Mouse (Mus musculus) embryonic facial prominence, embryonic 11.5 days (tissue): Measurements from ENCODE around the gene Des. TPM values are rescaled to one million over a fixed set of nuclear protein-coding genes. Genes with fewer than 3 reads are reported as not detected.

ENCODE experiments used
- ATAC-seq: fragments of 200-750 bp; cut with Nextera tagmentation; replicated peaks from 2 replicates; pipeline ENCODE4 v1.8.0; 2017; ENCODE audit warnings: low read depth; ENCODE audit not compliant: insufficient number of reproducible peaks, low FRiP score, low TSS enrichment
- DNase-seq: peaks from one replicate; pipeline ENCODE4 v3.0.0-alpha.2; 2015; ENCODE audit warnings: low spot score
- H3K27ac ChIP-seq: fragments of 300-500 bp; sonication (generic); replicated peaks from 2 replicates; pipeline ENCODE4 v1.5.1; 2014; ENCODE audit warnings: mild to moderate bottlenecking, low read depth, low read length, control low read depth
- H3K27me3 ChIP-seq: fragments of 300-500 bp; sonication (generic); 2 replicates; pipeline ENCODE4 v1.6.1; 2014; ENCODE audit warnings: mild to moderate bottlenecking, low read length, moderate library complexity, mixed read lengths; ENCODE audit not compliant: control insufficient read depth, insufficient read depth
- H3K36me3 ChIP-seq: fragments of 300-500 bp; sonication (generic); replicated peaks from 2 replicates; pipeline ENCODE4 v1.6.1; 2014; ENCODE audit warnings: low read depth, mild to moderate bottlenecking, low read length, moderate library complexity, mixed read lengths; ENCODE audit not compliant: control insufficient read depth, insufficient read depth
- H3K4me1 ChIP-seq: fragments of 300-500 bp; sonication (generic); 2 replicates; pipeline ENCODE4 v1.6.1; 2014; ENCODE audit warnings: low read length, mixed read lengths; ENCODE audit not compliant: control insufficient read depth, insufficient read depth
- H3K4me2 ChIP-seq: fragments of 300-500 bp; sonication (generic); 2 replicates; pipeline ENCODE4 v1.6.1; 2014; ENCODE audit warnings: low read depth, mild to moderate bottlenecking, control low read depth, low read length, moderate library complexity
- H3K4me3 ChIP-seq: fragments of 300-500 bp; sonication (generic); 2 replicates; pipeline ENCODE4 v1.5.1; 2014; ENCODE audit warnings: low read depth, low read length, control low read depth
- H3K9ac ChIP-seq: fragments of 300-500 bp; sonication (generic); replicated peaks from 2 replicates; pipeline ENCODE4 v1.6.1; 2014; ENCODE audit warnings: mild to moderate bottlenecking, control low read depth, low read length
- H3K9me3 ChIP-seq: fragments of 300-500 bp; sonication (generic); replicated peaks from 2 replicates; pipeline ENCODE4 v1.6.1; 2016; ENCODE audit warnings: mild to moderate bottlenecking, low read length, inconsistent platforms, mixed read lengths; ENCODE audit not compliant: control insufficient read depth
- WGBS: fragments of 180-500 bp; shearing (Covaris S2); extraction: QIAGEN DNeasy Blood & Tissue Kit; methylation state at CpG from one replicate; pipeline ENCODE4 v1.1.7; 2014; 5-methylcytosine and 5-hydroxymethylcytosine counted together
- polyA plus RNA-seq: library from polyadenylated mRNA; unstranded; fragments of >200 nt; fragmentation: Nextera tagmentation; extraction: Ambion mirVana; gene quantifications from 2 replicates; pipeline ENCODE4 v1.2.1, GENCODE M21; 2014

Gene Des
- polyA plus RNA-seq, 1 experiment from 2014 or later = 9.9 TPM

DNA sequence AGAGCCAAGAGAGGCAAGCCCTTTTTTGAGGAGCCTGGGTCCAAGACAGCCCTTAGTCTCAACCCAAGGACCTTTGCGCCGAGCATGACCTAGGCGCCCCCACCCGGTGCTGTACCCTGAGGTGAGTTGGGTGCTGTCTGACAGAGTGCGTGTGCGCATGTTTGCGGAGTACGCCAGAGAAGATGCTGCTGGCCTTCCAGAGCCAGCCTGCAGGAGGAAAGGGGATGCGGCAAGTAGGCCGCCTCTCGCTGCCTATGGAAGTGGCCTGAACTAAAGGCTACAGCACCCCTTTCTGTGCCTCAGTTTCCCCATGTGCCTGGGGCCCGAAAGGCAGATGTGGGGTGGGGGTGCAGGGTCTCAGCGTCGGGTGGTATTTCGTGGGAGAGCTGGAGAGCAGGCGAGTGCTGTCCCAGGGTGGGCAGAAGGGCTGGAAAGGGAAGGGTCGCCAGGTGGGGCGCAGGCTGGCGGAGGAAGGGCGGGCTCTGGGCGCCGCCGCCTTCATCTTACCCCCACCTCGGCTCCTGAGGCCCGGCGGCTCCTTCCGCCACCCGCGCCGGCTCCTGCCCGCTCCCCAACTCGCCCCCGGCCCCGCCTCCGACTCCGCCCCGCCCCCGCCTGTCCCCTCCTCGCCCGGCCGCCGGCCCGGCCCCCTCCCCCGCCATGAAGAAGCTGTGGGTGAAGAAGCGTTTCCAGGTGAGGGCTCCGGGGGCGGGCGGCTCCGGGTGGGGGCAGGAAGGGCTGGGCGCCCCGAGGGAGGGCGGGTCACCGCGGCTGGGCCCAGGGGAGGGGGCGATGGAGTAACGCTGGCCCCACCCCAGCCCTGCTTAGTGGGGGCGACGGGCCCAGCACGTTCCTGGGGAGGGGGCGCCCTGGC lies 21.6 kb downstream of the Des start:
- ATAC-seq = 0 out of 2 replicates have a peak, but pooled peaks have one; percentile 45
- H3K9me3 ChIP-seq = no peaks in the 10 kb centered on the region
- WGBS = 2% methylated on average over 33 of the region's 60 CpGs
- peaks cover 5% of the 10 kb centered on the region for H3K4me1 ChIP-seq
- peak overlapping the region; percentile 82 for H3K4me3 ChIP-seq
- peak overlapping the region; percentile 62 for H3K27ac ChIP-seq
- peaks cover 1% of the 10 kb centered on the region; the same call in 1 of the 2 replicates for H3K27me3 ChIP-seq
- H3K4me2 ChIP-seq = peak overlapping the region; percentile 99
- DNase-seq = peak; percentile 71
- H3K9ac ChIP-seq = peak overlapping the region; percentile 69
- no peaks in the 10 kb centered on the region for H3K36me3 ChIP-seq

DNA sequence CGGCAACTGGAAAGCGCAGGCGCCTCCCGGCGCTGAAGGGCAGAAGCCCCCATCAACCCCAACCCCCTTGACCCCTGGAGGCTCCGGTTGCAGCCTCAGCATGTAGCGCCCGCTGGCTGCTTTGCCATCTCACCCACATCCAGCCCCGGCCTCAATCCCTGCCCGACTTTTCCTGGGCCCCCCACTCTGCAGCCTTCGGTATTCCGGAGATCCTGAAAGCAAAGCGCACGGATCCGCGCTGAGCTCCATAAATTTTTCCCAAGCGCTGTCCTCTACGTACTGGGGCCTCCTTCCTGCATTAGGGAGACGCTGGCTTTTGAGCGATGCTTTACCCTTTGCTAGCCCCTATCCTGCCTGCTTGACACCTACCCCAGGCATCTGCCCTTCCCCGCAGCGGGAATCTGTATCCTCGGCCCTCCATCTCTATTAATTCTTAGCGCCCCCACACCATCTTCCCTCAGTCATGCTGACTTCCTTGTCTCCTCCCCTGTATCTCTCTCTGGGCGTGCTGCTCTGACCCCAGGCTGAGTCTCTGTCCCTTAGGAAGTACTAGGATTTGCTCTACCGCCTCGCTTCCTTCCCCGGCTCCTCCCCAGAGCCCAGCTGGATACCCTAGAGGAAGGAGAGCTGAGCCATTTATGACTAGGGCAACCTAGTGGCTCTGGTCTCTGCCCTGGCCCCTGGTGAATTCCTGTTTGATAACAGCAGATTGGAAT lies 22.4 kb downstream of the Des start:
- Histone ChIP-seq H3K36me3 (no peaks in the 10 kb centered on the region), H3K4me3 (peak overlapping the region; percentile 82), H3K27ac (peak overlapping the region; percentile 62), H3K27me3 (peaks cover 9% of the 10 kb centered on the region), H3K9me3 (no peaks in the 10 kb centered on the region), H3K9ac (peak overlapping the region; percentile 69), H3K4me1 (peaks cover 5% of the 10 kb centered on the region), H3K4me2 (peak overlapping the region; percentile 99)
- peak; percentile 8; the same call in 1 of the 2 replicates for ATAC-seq
- peak; percentile 55 for DNase-seq
- WGBS = under 1% methylated on average over 22 of the region's 28 CpGs

DNA sequence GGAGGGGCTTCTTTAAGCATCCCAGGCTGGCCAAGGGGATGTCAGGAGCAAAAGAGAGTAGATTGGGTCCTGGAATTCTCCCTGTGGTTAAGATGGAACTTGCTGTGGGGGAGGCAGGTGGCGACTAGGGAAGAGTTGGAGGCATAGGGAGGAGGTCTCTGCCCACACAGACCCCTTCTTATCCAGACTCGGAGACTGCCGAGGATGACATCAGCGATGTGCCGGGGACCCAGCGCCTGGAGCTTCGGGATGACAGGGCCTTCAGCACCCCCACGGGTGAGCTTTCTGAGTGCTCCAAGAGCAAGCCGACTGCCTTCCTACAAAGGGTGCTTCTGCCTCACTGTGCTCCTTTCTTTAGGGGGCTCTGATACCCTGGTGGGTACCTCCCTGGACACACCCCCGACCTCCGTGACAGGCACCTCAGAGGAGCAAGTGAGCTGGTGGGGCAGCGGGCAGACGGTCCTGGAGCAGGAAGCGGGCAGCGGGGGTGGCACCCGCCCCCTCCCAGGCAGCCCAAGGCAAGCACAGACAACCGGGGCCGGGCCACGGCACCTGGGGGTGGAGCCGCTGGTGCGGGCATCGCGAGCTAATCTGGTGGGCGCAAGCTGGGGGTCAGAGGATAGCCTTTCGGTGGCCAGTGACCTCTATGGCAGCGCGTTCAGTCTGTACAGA lies 24.5 kb downstream of the Des start:
- Histone ChIP-seq H3K4me1 (peaks cover 14% of the 10 kb centered on the region), H3K36me3 (no peaks in the 10 kb centered on the region), H3K27me3 (peaks cover 24% of the 10 kb centered on the region), H3K9me3 (no peaks in the 10 kb centered on the region), H3K27ac (no peak overlapping the region), H3K9ac (no peak overlapping the region), H3K4me2 (no peak overlapping the region), H3K4me3 (no peak overlapping the region)
- DNase-seq = no peak
- ATAC-seq = no peak
- 82% methylated on average over 26 of the region's 27 CpGs for WGBS

DNA sequence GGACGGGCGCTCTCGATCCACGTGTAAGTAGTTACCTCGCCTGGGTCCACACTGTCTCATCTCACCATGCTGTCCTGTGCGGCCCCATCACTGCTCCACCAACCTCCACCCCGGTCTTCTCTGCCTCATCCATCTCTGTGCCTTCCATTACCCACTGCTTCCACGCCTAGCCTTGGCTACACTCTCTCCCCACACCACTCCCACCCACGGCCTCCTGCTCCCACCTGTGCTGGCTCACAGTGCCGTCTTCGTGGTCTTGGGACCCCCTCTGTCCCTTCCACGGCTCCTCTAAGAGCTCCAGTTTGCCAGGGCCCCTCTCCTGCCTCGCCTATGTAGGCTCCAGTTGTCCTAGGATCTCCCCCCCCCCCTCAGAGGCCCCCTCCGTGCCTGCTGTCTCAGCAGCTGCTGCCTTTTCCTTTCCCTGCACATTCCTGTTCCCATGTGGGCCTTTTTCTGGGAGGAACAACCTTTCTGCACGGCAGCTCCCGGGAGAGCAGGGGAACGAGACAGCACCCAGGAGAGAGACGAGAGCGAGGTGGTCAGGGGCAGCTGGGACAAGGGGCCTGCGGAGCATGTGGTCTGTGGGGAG lies 25.1 kb downstream of the Des start:
- Histone ChIP-seq H3K27ac (no peak overlapping the region), H3K9me3 (no peaks in the 10 kb centered on the region), H3K36me3 (no peaks in the 10 kb centered on the region), H3K27me3 (peaks cover 24% of the 10 kb centered on the region), H3K4me2 (no peak overlapping the region), H3K9ac (no peak overlapping the region), H3K4me3 (no peak overlapping the region), H3K4me1 (peaks cover 14% of the 10 kb centered on the region)
- WGBS = 67% methylated on average over 20 of the region's 20 CpGs
- no peak for DNase-seq
- no peak for ATAC-seq

DNA sequence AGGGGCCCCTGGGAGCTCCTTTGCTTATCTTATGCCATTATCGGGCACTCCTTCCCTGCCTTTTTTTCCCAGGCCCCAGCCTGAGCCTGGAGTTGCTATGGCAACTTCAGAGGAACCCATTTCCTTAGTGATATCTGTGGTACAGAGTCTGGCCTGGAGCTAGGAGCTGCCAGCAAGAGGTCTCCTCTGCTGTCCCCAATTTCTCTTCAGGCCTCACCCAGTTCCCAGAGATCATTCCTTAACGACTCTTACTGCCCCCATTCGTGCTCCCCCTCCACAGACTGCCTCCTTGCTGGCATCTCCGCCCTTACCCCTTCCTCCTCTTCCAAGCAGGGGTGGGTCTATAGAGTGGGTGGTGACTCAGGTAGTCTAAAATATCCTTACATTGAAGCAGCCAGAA lies 26.0 kb downstream of the Des start:
- Histone ChIP-seq H3K4me3 (no peak overlapping the region), H3K27me3 (peaks cover 24% of the 10 kb centered on the region), H3K9me3 (no peaks in the 10 kb centered on the region), H3K27ac (no peak overlapping the region), H3K4me2 (no peak overlapping the region), H3K4me1 (peaks cover 14% of the 10 kb centered on the region), H3K36me3 (no peaks in the 10 kb centered on the region), H3K9ac (no peak overlapping the region)
- ATAC-seq (no peak), DNase-seq (no peak)
- WGBS = 40% methylated on average over 4 of the region's 4 CpGs

DNA sequence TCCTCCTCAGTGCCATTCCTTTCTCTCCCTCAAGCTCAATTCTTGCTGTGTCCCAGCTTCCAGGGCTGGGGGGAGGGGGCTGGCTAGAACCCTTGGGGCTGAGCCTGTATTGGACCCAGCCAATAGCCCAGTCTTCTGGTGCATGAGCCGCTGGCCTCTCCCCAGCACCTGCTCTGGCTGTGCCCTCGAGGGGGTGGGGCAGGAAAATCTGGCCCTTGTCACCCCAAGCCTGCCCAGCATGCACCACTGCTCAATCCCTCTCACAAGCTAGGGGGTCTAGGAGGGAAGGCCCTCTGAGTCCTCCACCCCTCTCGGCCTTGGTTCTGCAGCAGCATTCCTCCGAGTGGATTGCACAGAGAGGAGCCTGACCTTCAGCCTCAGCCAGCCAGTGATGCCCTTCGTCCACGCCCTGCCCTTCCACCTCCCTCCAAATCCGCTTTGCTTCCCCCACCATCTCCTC lies 27.4 kb downstream of the Des start:
- ATAC-seq = peak; percentile 11; the same call in 1 of the 2 replicates
- Histone ChIP-seq H3K9ac (no peak overlapping the region), H3K4me1 (peaks cover 14% of the 10 kb centered on the region), H3K36me3 (no peaks in the 10 kb centered on the region), H3K9me3 (no peaks in the 10 kb centered on the region), H3K4me2 (peak overlapping the region; percentile 52; the same call in 1 of the 2 replicates), H3K27ac (no peak overlapping the region), H3K27me3 (peaks cover 24% of the 10 kb centered on the region), H3K4me3 (no peak overlapping the region; the same call in 1 of the 2 replicates)
- no peak for DNase-seq
- 15% methylated on average over 7 of the region's 7 CpGs for WGBS

DNA sequence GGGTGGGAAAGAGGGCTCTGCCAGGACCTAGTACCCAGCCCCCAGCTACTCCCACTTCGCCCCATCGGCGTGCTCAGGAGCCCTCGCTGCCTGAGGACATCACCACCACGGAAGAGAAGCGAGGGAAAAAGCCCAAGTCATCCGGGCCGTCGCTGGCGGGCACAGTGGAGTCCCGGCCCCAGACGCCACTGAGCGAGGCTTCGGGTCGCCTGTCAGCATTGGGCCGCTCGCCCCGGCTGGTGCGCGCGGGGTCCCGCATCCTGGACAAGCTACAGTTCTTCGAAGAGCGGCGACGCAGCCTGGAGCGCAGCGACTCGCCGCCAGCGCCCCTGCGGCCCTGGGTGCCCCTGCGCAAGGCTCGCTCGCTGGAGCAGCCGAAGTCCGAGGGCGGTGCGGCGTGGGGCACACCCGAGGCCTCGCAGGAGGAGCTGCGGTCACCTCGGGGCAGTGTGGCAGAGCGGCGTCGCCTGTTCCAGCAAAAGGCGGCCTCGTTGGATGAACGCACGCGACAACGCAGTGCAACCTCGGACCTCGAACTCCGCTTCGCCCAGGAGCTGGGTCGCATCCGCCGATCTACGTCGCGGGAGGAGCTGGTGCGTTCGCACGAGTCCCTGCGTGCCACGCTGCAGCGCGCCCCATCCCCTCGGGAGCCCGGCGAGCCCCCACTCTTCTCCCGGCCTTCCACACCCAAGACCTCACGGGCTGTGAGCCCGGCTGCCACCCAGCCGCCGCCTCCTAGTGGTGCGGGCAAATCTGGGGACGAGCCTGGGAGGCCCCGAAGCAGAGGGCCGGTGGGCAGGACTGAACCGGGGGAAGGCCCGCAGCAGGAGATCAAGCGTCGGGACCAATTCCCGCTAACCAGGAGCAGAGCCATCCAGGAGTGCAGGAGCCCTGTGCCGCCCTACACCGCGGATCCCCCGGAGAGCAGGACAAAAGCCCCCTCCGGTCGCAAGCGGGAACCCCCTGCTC lies 28.1 kb downstream of the Des start:
- 4% methylated on average over 94 of the region's 94 CpGs for WGBS
- H3K36me3 ChIP-seq = no peaks in the 10 kb centered on the region
- peak; percentile 42 for DNase-seq
- H3K9me3 ChIP-seq = no peaks in the 10 kb centered on the region
- no peak overlapping the region for H3K27ac ChIP-seq
- H3K4me2 ChIP-seq = peak overlapping the region; percentile 52
- peak overlapping the region; percentile 31 for H3K4me3 ChIP-seq
- peaks cover 14% of the 10 kb centered on the region for H3K4me1 ChIP-seq
- ATAC-seq = peak; percentile 49; the same call in 1 of the 2 replicates
- H3K9ac ChIP-seq = peak overlapping the region; percentile 55
- H3K27me3 ChIP-seq = peaks cover 24% of the 10 kb centered on the region
